Mouse (Mus musculus): Measurements from ENCODE around the gene Qtrt1. TPM values are rescaled to one million over a fixed set of nuclear protein-coding genes. Genes with fewer than 3 reads are reported as not detected.
"Not testable (repeated sequence)": the region's sequence is repeated elsewhere in the genome, so short reads cannot be mapped to it uniquely, and the experiment has no call there.

Gene Qtrt1
- polyA plus RNA-seq, 1 experiment from 2014 or later, result 49.5 TPM

DNA sequence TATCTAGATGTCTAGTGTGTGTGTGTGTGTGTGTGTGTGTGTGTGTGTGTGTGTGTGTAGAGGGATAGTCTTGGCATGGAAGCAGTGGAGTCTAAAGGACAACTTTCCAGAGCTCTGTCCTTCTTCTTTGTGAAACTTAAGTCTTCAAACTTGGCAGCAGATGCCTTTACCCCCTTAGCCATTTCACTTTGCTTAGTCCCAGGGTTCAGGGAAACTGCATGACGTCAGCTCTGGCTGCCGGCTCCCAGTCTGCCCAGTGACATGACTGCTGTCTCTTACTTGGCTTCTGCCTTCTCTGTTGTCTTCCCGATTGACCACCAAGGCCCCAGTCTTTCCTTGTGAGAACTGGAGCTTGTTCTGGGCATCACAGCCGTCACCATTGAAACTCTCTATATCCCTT lies 42.9 kb downstream of the Qtrt1 start:
- peaks cover 23% of the 10 kb centered on the region for H3K36me3 ChIP-seq
- no peak overlapping the region for H3K4me2 ChIP-seq (replicated peaks)
- H3K9me3 ChIP-seq, result no peaks in the 10 kb centered on the region
- no peak overlapping the region for H3K27ac ChIP-seq
- H3K27me3 ChIP-seq, result no peaks in the 10 kb centered on the region
- no peak for ATAC-seq (ENCODE audit: low FRiP score, low read depth)
- 77% methylated on average over 4 of the region's 4 CpGs for WGBS
- H3K4me1 ChIP-seq, result 0 out of 2 replicates have a peak, but pooled peaks cover 7% of the 10 kb centered on the region
- no peak overlapping the region for H3K4me3 ChIP-seq
- H3K9ac ChIP-seq, result 0 out of 2 replicates have a peak overlapping the region, but pooled peaks have one; percentile 4

- Histone ChIP-seq H3K4me2 (replicated peaks) (no peak overlapping the region), H3K9me3 (no peaks in the 10 kb centered on the region), H3K4me1 (0 out of 2 replicates have a peak, but pooled peaks cover 7% of the 10 kb centered on the region), H3K4me3 (no peak overlapping the region), H3K27ac (no peak overlapping the region), H3K9ac (0 out of 2 replicates have a peak overlapping the region, but pooled peaks have one; percentile 4), H3K27me3 (no peaks in the 10 kb centered on the region), H3K36me3 (peaks cover 25% of the 10 kb centered on the region)
- WGBS, result 71% methylated on average over 4 of the region's 4 CpGs
- no peak for ATAC-seq (ENCODE audit: low FRiP score, low read depth)
Observed at GRCm38 (mm10) chr9:21455103-21455770, 43.6 kb downstream of the Qtrt1 start.

- H3K4me3 ChIP-seq, result no peak overlapping the region
- no peak overlapping the region for H3K4me2 ChIP-seq (replicated peaks)
- H3K27me3 ChIP-seq, result no peaks in the 10 kb centered on the region
- 0 out of 2 replicates have a peak, but pooled peaks cover 7% of the 10 kb centered on the region for H3K4me1 ChIP-seq
- H3K36me3 ChIP-seq, result peaks cover 31% of the 10 kb centered on the region
- H3K9me3 ChIP-seq, result no peaks in the 10 kb centered on the region
- ATAC-seq (ENCODE audit: low FRiP score, low read depth), result no peak
- 84% methylated on average over 7 of the region's 7 CpGs for WGBS
- H3K27ac ChIP-seq, result no peak overlapping the region
- H3K9ac ChIP-seq, result no peak overlapping the region
Observed at GRCm38 (mm10) chr9:21456246-21456929, 44.8 kb downstream of the Qtrt1 start.

DNA sequence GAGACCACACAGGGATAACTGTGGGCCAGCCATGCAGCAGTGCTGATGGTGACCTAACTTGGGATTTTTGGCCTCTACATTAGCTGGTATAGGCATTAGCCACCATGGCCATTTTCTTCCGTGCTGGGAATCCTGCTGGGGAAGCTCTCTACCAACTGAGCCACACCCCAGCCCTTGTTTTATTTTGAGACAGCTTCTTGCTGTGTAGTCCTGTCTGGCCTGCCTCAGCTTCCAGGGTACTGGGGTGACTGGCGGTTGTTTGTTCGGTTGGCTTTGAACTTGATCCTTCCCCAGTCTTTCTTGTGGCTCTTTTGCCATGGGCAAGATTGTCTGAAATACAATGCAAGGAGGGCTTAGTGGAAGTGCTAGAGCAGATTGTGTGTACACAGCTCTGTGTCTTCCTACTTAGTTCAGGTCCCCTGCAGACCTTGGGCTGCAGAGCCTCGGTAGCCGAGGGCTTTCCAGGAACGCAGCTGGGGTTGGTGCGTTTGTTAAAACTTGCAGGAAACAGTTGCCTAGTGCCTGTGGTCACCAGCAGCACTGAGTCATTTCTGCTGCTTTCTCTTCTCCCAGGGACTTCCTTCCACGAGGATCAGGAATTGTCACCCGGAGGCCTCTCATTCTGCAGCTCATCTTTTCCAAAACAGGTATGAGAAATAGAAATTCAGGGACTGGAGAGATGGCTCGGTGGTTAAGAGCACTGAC lies 45.4 kb downstream of the Qtrt1 start:
- no peak for ATAC-seq (ENCODE audit: low FRiP score, low read depth)
- Histone ChIP-seq H3K27ac (no peak overlapping the region), H3K36me3 (peaks cover 37% of the 10 kb centered on the region), H3K4me1 (no peaks in the 10 kb centered on the region), H3K9me3 (no peaks in the 10 kb centered on the region), H3K27me3 (no peaks in the 10 kb centered on the region), H3K4me2 (replicated peaks) (no peak overlapping the region), H3K9ac (no peak overlapping the region), H3K4me3 (no peak overlapping the region)
- 85% methylated on average over 10 of the region's 10 CpGs for WGBS

DNA sequence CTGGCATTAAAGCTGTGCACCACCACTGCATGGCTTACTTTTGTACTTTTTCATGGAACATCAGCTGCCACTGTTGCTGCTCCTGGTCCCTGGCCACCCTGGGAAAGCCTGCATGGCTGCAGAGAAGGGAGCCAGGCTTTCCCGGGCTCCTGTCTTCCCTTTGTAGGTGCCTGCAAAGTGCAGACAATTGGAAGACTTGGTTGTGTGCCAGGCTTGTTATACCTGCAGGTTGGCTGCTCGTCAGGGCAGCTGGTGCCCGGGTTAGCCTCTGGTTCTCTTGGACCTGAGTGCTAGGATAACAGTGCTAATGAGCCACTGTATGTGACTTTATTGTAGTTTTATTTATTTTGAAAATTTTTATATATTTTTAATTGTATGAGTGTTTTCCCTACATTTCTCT lies 47.2 kb downstream of the Qtrt1 start:
- WGBS, result 91% methylated on average over 3 of the region's 3 CpGs
- ATAC-seq (ENCODE audit: low FRiP score, low read depth), result no peak
- Histone ChIP-seq H3K9ac (no peak overlapping the region), H3K9me3 (no peaks in the 10 kb centered on the region), H3K27ac (no peak overlapping the region), H3K4me3 (no peak overlapping the region), H3K4me2 (replicated peaks) (no peak overlapping the region), H3K27me3 (no peaks in the 10 kb centered on the region), H3K4me1 (no peaks in the 10 kb centered on the region), H3K36me3 (peaks cover 44% of the 10 kb centered on the region)

- no peak overlapping the region for H3K4me3 ChIP-seq
- no peaks in the 10 kb centered on the region for H3K27me3 ChIP-seq
- no peak overlapping the region for H3K9ac ChIP-seq
- no peaks in the 10 kb centered on the region for H3K9me3 ChIP-seq
- H3K4me2 ChIP-seq (replicated peaks), result no peak overlapping the region
- WGBS, result 93% methylated on average over 3 of the region's 3 CpGs
- H3K4me1 ChIP-seq, result no peaks in the 10 kb centered on the region
- no peak overlapping the region for H3K27ac ChIP-seq
- no peak for ATAC-seq (ENCODE audit: low FRiP score, low read depth)
- peaks cover 52% of the 10 kb centered on the region for H3K36me3 ChIP-seq
Observed at GRCm38 (mm10) chr9:21460400-21460940, 48.8 kb downstream of the Qtrt1 start.

- Histone ChIP-seq H3K27ac (no peak overlapping the region), H3K4me1 (no peaks in the 10 kb centered on the region), H3K4me2 (replicated peaks) (no peak overlapping the region), H3K4me3 (no peak overlapping the region), H3K36me3 (peaks cover 71% of the 10 kb centered on the region), H3K27me3 (no peaks in the 10 kb centered on the region), H3K9ac (peak overlapping the region; percentile 4; the same call in 1 of the 2 replicates), H3K9me3 (no peaks in the 10 kb centered on the region)
- ATAC-seq (ENCODE audit: low FRiP score, low read depth), result no peak
- WGBS, result 61% methylated on average over 5 of the region's 5 CpGs
Observed at GRCm38 (mm10) chr9:21463138-21463590, 51.5 kb downstream of the Qtrt1 start.

GRCm38 (mm10) chr9:21463766-21464564 lies 52.3 kb downstream of the Qtrt1 start:
- Histone ChIP-seq H3K9me3 (no peaks in the 10 kb centered on the region), H3K4me3 (no peak overlapping the region), H3K27me3 (no peaks in the 10 kb centered on the region), H3K4me2 (replicated peaks) (no peak overlapping the region), H3K36me3 (peaks cover 71% of the 10 kb centered on the region), H3K9ac (no peak overlapping the region), H3K4me1 (no peaks in the 10 kb centered on the region), H3K27ac (no peak overlapping the region)
- WGBS, result 93% methylated on average over 3 of the region's 3 CpGs
- no peak for ATAC-seq (ENCODE audit: low FRiP score, low read depth)

- WGBS, result 94% methylated on average over 7 of the region's 7 CpGs
- ATAC-seq (ENCODE audit: low FRiP score, low read depth); H3K4me1 ChIP-seq; H3K4me3 ChIP-seq; H3K9me3 ChIP-seq; H3K27ac ChIP-seq; H3K4me2 ChIP-seq (replicated peaks); H3K27me3 ChIP-seq; H3K9ac ChIP-seq: not testable (repeated sequence)
- H3K36me3 ChIP-seq, result peaks cover 71% of the 10 kb centered on the region
Observed at GRCm38 (mm10) chr9:21464565-21464928, 52.9 kb downstream of the Qtrt1 start.

DNA sequence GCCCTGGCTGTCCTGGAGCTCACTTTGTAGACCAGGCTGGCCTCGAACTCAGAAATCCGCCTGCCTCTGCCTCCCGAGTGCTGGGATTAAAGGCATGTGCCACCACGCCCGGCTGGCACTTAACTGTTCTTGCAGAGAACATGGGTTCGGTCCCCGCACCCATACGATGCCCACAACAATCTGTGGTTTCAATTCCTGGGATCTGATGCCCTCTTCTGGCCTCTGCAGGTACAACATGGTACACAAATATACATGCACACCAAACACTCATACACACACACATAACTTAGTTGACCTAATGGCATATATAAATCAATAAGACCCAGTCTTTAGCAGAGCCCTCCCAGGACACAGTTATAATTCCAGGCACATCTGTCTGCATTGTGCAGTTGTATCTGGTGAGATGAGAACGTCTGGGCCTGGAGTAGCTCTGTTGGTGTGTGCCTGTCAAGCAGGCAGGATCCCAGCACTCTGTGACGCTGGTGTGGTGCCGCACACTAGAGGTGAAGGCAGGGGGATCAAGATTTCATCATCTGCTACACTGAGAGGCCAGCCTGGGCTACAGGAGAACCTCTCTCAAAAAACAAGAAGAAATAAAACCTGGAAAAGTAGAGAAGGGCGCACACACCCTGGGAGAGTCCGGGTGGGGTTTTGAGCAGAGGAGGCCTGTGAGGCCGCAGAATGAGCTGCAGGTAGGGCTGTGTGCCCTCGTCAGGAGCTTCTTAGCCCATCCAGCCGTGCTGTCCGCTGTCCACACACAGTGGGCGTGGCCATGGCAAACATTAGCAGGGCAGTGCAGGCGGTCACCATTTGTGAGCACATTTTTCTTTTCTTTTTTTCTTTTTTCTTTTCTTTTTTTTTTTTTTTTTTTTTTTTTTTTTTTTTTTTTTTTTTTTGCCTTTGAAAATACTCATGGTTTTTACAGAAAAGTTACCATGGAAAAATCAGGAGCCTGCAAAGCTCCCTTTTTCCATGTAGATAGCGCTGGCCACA lies 57.7 kb downstream of the Qtrt1 start:
- WGBS, result 90% methylated on average over 20 of the region's 20 CpGs
- H3K27ac ChIP-seq, result no peak overlapping the region
- H3K27me3 ChIP-seq, result no peaks in the 10 kb centered on the region
- H3K4me3 ChIP-seq, result no peak overlapping the region
- H3K36me3 ChIP-seq, result peaks cover 86% of the 10 kb centered on the region
- H3K4me2 ChIP-seq (replicated peaks), result no peak overlapping the region
- ATAC-seq (ENCODE audit: low FRiP score, low read depth), result no peak
- H3K9ac ChIP-seq, result no peak overlapping the region
- H3K9me3 ChIP-seq, result no peaks in the 10 kb centered on the region
- H3K4me1 ChIP-seq, result no peaks in the 10 kb centered on the region

Measured in limb, embryonic 13.5 days (tissue).